Mouse (Mus musculus): ENCODE measurements around the gene Btnl9. TPM values are rescaled to one million over a fixed set of nuclear protein-coding genes. Genes with fewer than 3 reads are reported as not detected.

Btnl9 gene
- polyA plus RNA-seq, 1 experiment from 2014 or later, result not detected

DNA sequence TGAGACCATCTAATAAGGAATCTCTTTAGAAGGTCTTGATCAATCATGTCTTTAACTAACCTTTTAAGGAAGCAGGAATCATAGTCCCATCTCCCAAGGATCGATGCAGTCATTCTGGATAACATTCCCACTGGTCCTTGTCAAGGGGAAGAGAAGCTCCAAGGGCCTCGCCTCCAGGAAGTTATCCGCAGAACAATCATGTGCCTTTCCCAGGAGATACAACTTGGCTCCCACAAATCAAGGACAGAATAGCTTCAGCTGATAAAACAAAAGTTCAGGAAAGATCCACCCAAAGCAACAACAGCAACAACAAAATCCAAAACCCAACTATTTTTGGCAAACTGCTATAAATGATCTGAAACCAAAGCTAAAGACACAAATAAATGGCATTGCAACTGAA, 67.3 kb downstream of the Btnl9 start:
- no peak for ATAC-seq
- ChIA-PET CTCF (interaction anchor here (1.0 kb wide), 1 partner anchor 345 kb away, joined by 5 read pairs; no protein-coding TSS in a partner anchor), POLR2A (no interaction called here)
- in situ Hi-C loops (cut with MboI; ENCODE audit: low pct_unique_long_range_greater_than_20kb), result loop anchor here (10.0 kb wide), 1 partner anchor 335 kb away; no protein-coding TSS in a partner anchor
- DNase-seq (ENCODE audit: low read depth, low spot score), result no peak
- peaks cover 61% of the 10 kb centered on the region for H3K27me3 ChIP-seq
- TF ChIP-seq CTCF (IDR thresholded peaks at IDR 0.05), result no peak

Other genes starting within 250 kb of the Btnl9 start
- 93.0 TPM for gene Psme2b, start 241.0 kb downstream of the Btnl9 start, polyA plus RNA-seq (2021)
- gene Olfr56, start 208.3 kb downstream of the Btnl9 start, polyA plus RNA-seq (2021), result 0.06 TPM
- 0.62 TPM for gene 9930111J21Rik1, start 207.8 kb downstream of the Btnl9 start, polyA plus RNA-seq (2021)
- gene Gm12185, start 194.9 kb downstream of the Btnl9 start, polyA plus RNA-seq (2021), result 0.68 TPM
- 0.59 TPM for gene Tgtp1, start 193.0 kb downstream of the Btnl9 start, polyA plus RNA-seq (2021)
- 0.86 TPM for gene 9930111J21Rik2, start 135.9 kb downstream of the Btnl9 start, polyA plus RNA-seq (2021)
- gene Tgtp2, start 123.0 kb downstream of the Btnl9 start, polyA plus RNA-seq (2021), result 0.18 TPM
- 0.81 TPM for gene Ifi47, start 110.6 kb downstream of the Btnl9 start, polyA plus RNA-seq (2021)
- not detected for gene Olfr1396, start 72.3 kb downstream of the Btnl9 start, polyA plus RNA-seq (2021)
- not detected for gene Olfr1395, start 44.9 kb downstream of the Btnl9 start, polyA plus RNA-seq (2021)
- not detected for gene Olfr1394, start 32.8 kb downstream of the Btnl9 start, polyA plus RNA-seq (2021)
- gene Zfp62, start 16.1 kb upstream of the Btnl9 start, polyA plus RNA-seq (2021), result 31.9 TPM
- 81.9 TPM for gene Mgat1, start 57.0 kb upstream of the Btnl9 start, polyA plus RNA-seq (2021)
- 0.04 TPM for gene Olfr1393, start 91.1 kb upstream of the Btnl9 start, polyA plus RNA-seq (2021)
- gene Olfr1392, start 98.1 kb upstream of the Btnl9 start, polyA plus RNA-seq (2021), result 0.14 TPM
- gene Olfr10, start 117.6 kb upstream of the Btnl9 start, polyA plus RNA-seq (2021), result 0.08 TPM
- not detected for gene Olfr1391, start 135.6 kb upstream of the Btnl9 start, polyA plus RNA-seq (2021)
- gene Olfr1390, start 148.0 kb upstream of the Btnl9 start, polyA plus RNA-seq (2021), result not detected
- gene Olfr1389, start 235.9 kb upstream of the Btnl9 start, polyA plus RNA-seq (2021), result not detected
- not detected for gene Olfr1388, start 249.5 kb upstream of the Btnl9 start, polyA plus RNA-seq (2021)

All from Patski (cell line).